Mouse (Mus musculus) testis, adult 2 months (tissue): Measurements from ENCODE around the gene Nfatc2.

ENCODE experiments used
- CTCF ChIP-seq: fragments of 200-500 bp; IDR thresholded peaks from 2 replicates; pipeline ENCODE4 v1.5.1; 2012; ENCODE audit warnings: low read depth, mild to moderate bottlenecking, inconsistent platforms, low read length, moderate library complexity; ENCODE audit not compliant: control insufficient read depth, insufficient read depth, insufficient replicate concordance
- POLR2A ChIP-seq: fragments of 200-500 bp; IDR thresholded peaks from 2 replicates; pipeline ENCODE4 v1.6.1; 2012; ENCODE audit warnings: low read depth, mild to moderate bottlenecking, inconsistent platforms, low read length, moderate library complexity; ENCODE audit not compliant: control insufficient read depth

DNA sequence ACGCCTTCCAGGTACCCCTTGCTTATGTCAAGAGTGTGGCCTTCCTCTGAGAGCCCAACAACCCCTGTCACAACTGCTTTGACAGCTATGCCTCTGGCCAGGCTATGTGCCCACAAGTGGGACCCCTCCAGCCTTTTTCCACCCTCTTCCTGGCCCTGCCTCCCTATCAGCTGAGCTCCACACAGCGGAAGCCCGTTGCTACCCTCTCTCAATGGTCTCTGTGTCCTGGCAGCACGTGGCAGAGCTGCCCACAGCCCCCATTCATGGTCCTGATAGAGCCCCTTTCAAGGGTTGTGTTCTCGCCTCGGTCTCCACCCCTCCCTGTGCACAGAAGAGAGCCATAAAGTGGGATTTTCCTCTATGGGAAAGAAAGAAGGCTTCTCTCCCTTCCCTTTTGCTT, 97.7 kb downstream of the Nfatc2 start:
- TF ChIP-seq CTCF (no peak), POLR2A (no peak)
